Mouse (Mus musculus): ENCODE data around the gene Ppp1r9b. TPM values are rescaled to one million over a fixed set of nuclear protein-coding genes. Genes with fewer than 3 reads are reported as not detected.

Gene Ppp1r9b
- polyA plus RNA-seq, 1 experiment from 2014 or later: 4.9 TPM

GRCm38 (mm10) chr11:94992754-94993606, 2.1 kb downstream of the Ppp1r9b start:
- H3K27me3 ChIP-seq (ENCODE audit: control insufficient read depth, insufficient read depth, low read length): no peaks in the 10 kb centered on the region
- peaks cover 5% of the 10 kb centered on the region; the same call in 1 of the 2 replicates for H3K36me3 ChIP-seq (ENCODE audit: control insufficient read depth, insufficient read depth, low read length)
- peak overlapping the region; percentile 86 for H3K9ac ChIP-seq (ENCODE audit: low read length)
- peaks cover 17% of the 10 kb centered on the region; the same call in 1 of the 2 replicates for H3K4me1 ChIP-seq (replicated peaks; ENCODE audit: control insufficient read depth, insufficient read depth)
- peak overlapping the region; percentile 90 for H3K4me3 ChIP-seq (ENCODE audit: low read depth, low read length)
- H3K9me3 ChIP-seq (ENCODE audit: control insufficient read depth, low read length): no peaks in the 10 kb centered on the region
- under 1% methylated on average over 19 of the region's 22 CpGs for WGBS
- TF ChIP-seq EP300 (optimal IDR thresholded peaks at IDR 0.05) (no peak), CTCF (IDR thresholded peaks at IDR 0.05; ENCODE audit: low read depth) (no peak)
- peak; percentile 36 for ATAC-seq (ENCODE audit: low FRiP score, low TSS enrichment)
- DNase-seq (ENCODE audit: low spot score): peak; percentile 88
- peak overlapping the region; percentile 93 for H3K27ac ChIP-seq (replicated peaks)
- peak overlapping the region; percentile 99 for H3K4me2 ChIP-seq (replicated peaks; ENCODE audit: low read depth)

GRCm38 (mm10) chr11:94994208-94994814, 3.5 kb downstream of the Ppp1r9b start:
- no peaks in the 10 kb centered on the region for H3K9me3 ChIP-seq (ENCODE audit: control insufficient read depth, low read length)
- H3K4me2 ChIP-seq (replicated peaks; ENCODE audit: low read depth): peak overlapping the region; percentile 99
- WGBS: 37% methylated on average over 10 of the region's 10 CpGs
- H3K4me3 ChIP-seq (ENCODE audit: low read depth, low read length): peak overlapping the region; percentile 90
- H3K27ac ChIP-seq (replicated peaks): no peak overlapping the region
- peaks cover 11% of the 10 kb centered on the region; the same call in 1 of the 2 replicates for H3K36me3 ChIP-seq (ENCODE audit: control insufficient read depth, insufficient read depth, low read length)
- DNase-seq (ENCODE audit: low spot score): no peak
- TF ChIP-seq EP300 (optimal IDR thresholded peaks at IDR 0.05): no peak
- TF ChIP-seq CTCF (IDR thresholded peaks at IDR 0.05; ENCODE audit: low read depth): no peak
- no peak for ATAC-seq (ENCODE audit: low FRiP score, low TSS enrichment)
- peaks cover 12% of the 10 kb centered on the region; the same call in 1 of the 2 replicates for H3K4me1 ChIP-seq (replicated peaks; ENCODE audit: control insufficient read depth, insufficient read depth)
- no peaks in the 10 kb centered on the region for H3K27me3 ChIP-seq (ENCODE audit: control insufficient read depth, insufficient read depth, low read length)
- peak overlapping the region; percentile 2 for H3K9ac ChIP-seq (ENCODE audit: low read length)

GRCm38 (mm10) chr11:94994947-94995772, 4.3 kb downstream of the Ppp1r9b start:
- ATAC-seq (ENCODE audit: low FRiP score, low TSS enrichment) (no peak), DNase-seq (ENCODE audit: low spot score) (no peak)
- Histone ChIP-seq H3K9me3 (ENCODE audit: control insufficient read depth, low read length) (no peaks in the 10 kb centered on the region), H3K4me3 (ENCODE audit: low read depth, low read length) (0 out of 2 replicates have a peak overlapping the region, but pooled peaks have one; percentile 90), H3K27ac (replicated peaks) (no peak overlapping the region), H3K36me3 (ENCODE audit: control insufficient read depth, insufficient read depth, low read length) (peaks cover 11% of the 10 kb centered on the region; the same call in 1 of the 2 replicates), H3K4me1 (replicated peaks; ENCODE audit: control insufficient read depth, insufficient read depth) (peaks cover 12% of the 10 kb centered on the region; the same call in 1 of the 2 replicates), H3K4me2 (replicated peaks; ENCODE audit: low read depth) (peak overlapping the region; percentile 99), H3K9ac (ENCODE audit: low read length) (peak overlapping the region; percentile 2), H3K27me3 (ENCODE audit: control insufficient read depth, insufficient read depth, low read length) (no peaks in the 10 kb centered on the region)
- no peak for TF ChIP-seq CTCF (IDR thresholded peaks at IDR 0.05; ENCODE audit: low read depth)
- TF ChIP-seq EP300 (optimal IDR thresholded peaks at IDR 0.05): no peak
- WGBS: 77% methylated on average over 11 of the region's 11 CpGs

- H3K4me1 ChIP-seq (replicated peaks; ENCODE audit: control insufficient read depth, insufficient read depth): peaks cover 12% of the 10 kb centered on the region
- H3K9ac ChIP-seq (ENCODE audit: low read length): peak overlapping the region; percentile 13; the same call in 1 of the 2 replicates
- TF ChIP-seq EP300 (optimal IDR thresholded peaks at IDR 0.05): no peak
- no peak for TF ChIP-seq CTCF (IDR thresholded peaks at IDR 0.05; ENCODE audit: low read depth)
- no peaks in the 10 kb centered on the region for H3K9me3 ChIP-seq (ENCODE audit: control insufficient read depth, low read length)
- no peak overlapping the region for H3K4me2 ChIP-seq (replicated peaks; ENCODE audit: low read depth)
- H3K27me3 ChIP-seq (ENCODE audit: control insufficient read depth, insufficient read depth, low read length): no peaks in the 10 kb centered on the region
- no peak overlapping the region for H3K27ac ChIP-seq (replicated peaks)
- WGBS: 91% methylated on average over 8 of the region's 8 CpGs
- H3K36me3 ChIP-seq (ENCODE audit: control insufficient read depth, insufficient read depth, low read length): peaks cover 11% of the 10 kb centered on the region; the same call in 1 of the 2 replicates
- no peak overlapping the region for H3K4me3 ChIP-seq (ENCODE audit: low read depth, low read length)
- DNase-seq (ENCODE audit: low spot score) (no peak), ATAC-seq (ENCODE audit: low FRiP score, low TSS enrichment) (no peak)
Observed at GRCm38 (mm10) chr11:94996101-94996500, 5.3 kb downstream of the Ppp1r9b start.

DNA sequence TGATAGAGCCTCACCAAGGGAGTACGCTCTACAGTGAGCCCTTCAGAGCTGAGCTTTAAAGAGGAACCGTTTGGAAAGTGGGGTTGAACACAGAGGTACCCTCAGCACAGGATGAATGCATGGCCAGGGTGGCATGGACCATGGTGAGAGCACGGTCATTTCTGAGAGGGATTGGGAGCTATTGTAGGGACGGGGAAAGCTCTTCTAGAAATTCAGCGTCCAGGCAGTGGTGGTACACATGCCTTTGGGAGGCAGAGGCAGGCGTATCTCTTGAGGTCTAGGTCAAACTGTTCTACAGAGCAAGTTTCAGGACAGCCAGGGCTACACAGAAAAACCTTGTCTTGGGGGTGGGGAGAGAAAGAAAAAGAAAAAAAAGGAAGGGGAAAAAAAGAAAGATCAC, 6.1 kb downstream of the Ppp1r9b start:
- ATAC-seq (ENCODE audit: low FRiP score, low TSS enrichment) (no peak), DNase-seq (ENCODE audit: low spot score) (no peak)
- no peak overlapping the region for H3K4me2 ChIP-seq (replicated peaks; ENCODE audit: low read depth)
- WGBS: 89% methylated on average over 6 of the region's 6 CpGs
- no peak for TF ChIP-seq EP300 (optimal IDR thresholded peaks at IDR 0.05)
- TF ChIP-seq CTCF (IDR thresholded peaks at IDR 0.05; ENCODE audit: low read depth): no peak
- peaks cover 17% of the 10 kb centered on the region for H3K36me3 ChIP-seq (ENCODE audit: control insufficient read depth, insufficient read depth, low read length)
- peaks cover 12% of the 10 kb centered on the region for H3K4me1 ChIP-seq (replicated peaks; ENCODE audit: control insufficient read depth, insufficient read depth)
- no peaks in the 10 kb centered on the region for H3K27me3 ChIP-seq (ENCODE audit: control insufficient read depth, insufficient read depth, low read length)
- no peak overlapping the region for H3K4me3 ChIP-seq (ENCODE audit: low read depth, low read length)
- no peak overlapping the region for H3K9ac ChIP-seq (ENCODE audit: low read length)
- H3K27ac ChIP-seq (replicated peaks): no peak overlapping the region
- no peaks in the 10 kb centered on the region for H3K9me3 ChIP-seq (ENCODE audit: control insufficient read depth, low read length)
